Mouse (Mus musculus) embryonic facial prominence, embryonic 11.5 days (tissue): ENCODE measurements at regions not wholly inside any gene's neighbourhood (a gene's known extent, or its start where the extent isn't known, plus 50 kb on each side); places are given as distances from the start of the nearest gene placed in this dataset.

Source experiments
- ATAC-seq: fragments of 200-750 bp; cut with Nextera tagmentation; replicated peaks from 2 replicates; pipeline ENCODE4 v1.8.0; 2017; ENCODE audit warnings: low read depth; ENCODE audit not compliant: insufficient number of reproducible peaks, low FRiP score, low TSS enrichment
- DNase-seq: peaks from one replicate; pipeline ENCODE4 v3.0.0-alpha.2; 2015; ENCODE audit warnings: low spot score
- H3K27ac ChIP-seq: fragments of 300-500 bp; sonication (generic); replicated peaks from 2 replicates; pipeline ENCODE4 v1.5.1; 2014; ENCODE audit warnings: mild to moderate bottlenecking, low read depth, low read length, control low read depth
- H3K27me3 ChIP-seq: fragments of 300-500 bp; sonication (generic); 2 replicates; pipeline ENCODE4 v1.6.1; 2014; ENCODE audit warnings: mild to moderate bottlenecking, low read length, moderate library complexity, mixed read lengths; ENCODE audit not compliant: control insufficient read depth, insufficient read depth
- H3K36me3 ChIP-seq: fragments of 300-500 bp; sonication (generic); replicated peaks from 2 replicates; pipeline ENCODE4 v1.6.1; 2014; ENCODE audit warnings: low read depth, mild to moderate bottlenecking, low read length, moderate library complexity, mixed read lengths; ENCODE audit not compliant: control insufficient read depth, insufficient read depth
- H3K4me1 ChIP-seq: fragments of 300-500 bp; sonication (generic); 2 replicates; pipeline ENCODE4 v1.6.1; 2014; ENCODE audit warnings: low read length, mixed read lengths; ENCODE audit not compliant: control insufficient read depth, insufficient read depth
- H3K4me2 ChIP-seq: fragments of 300-500 bp; sonication (generic); 2 replicates; pipeline ENCODE4 v1.6.1; 2014; ENCODE audit warnings: low read depth, mild to moderate bottlenecking, control low read depth, low read length, moderate library complexity
- H3K4me3 ChIP-seq: fragments of 300-500 bp; sonication (generic); 2 replicates; pipeline ENCODE4 v1.5.1; 2014; ENCODE audit warnings: low read depth, low read length, control low read depth
- H3K9ac ChIP-seq: fragments of 300-500 bp; sonication (generic); replicated peaks from 2 replicates; pipeline ENCODE4 v1.6.1; 2014; ENCODE audit warnings: mild to moderate bottlenecking, control low read depth, low read length
- H3K9me3 ChIP-seq: fragments of 300-500 bp; sonication (generic); replicated peaks from 2 replicates; pipeline ENCODE4 v1.6.1; 2016; ENCODE audit warnings: mild to moderate bottlenecking, low read length, inconsistent platforms, mixed read lengths; ENCODE audit not compliant: control insufficient read depth
- WGBS: fragments of 180-500 bp; shearing (Covaris S2); extraction: QIAGEN DNeasy Blood & Tissue Kit; methylation state at CpG from one replicate; pipeline ENCODE4 v1.1.7; 2014; 5-methylcytosine and 5-hydroxymethylcytosine counted together

DNA sequence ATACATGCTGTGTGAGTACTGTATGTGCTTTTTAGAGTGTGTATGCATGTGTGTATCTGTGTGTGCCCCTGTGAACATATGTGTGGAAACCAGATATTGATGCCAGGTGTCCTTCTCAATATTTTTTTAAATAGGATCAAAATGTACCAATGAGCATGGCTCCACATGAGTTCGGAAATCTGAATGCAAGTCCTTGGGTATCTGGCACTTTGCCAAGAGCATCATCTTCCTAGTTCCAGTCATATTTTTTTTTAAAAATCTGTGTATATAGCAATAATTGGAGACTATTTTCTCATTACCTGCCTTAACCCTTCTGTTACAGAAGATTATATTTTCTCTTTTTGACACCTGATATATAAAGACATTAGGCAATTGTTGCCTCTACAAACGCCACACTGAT is 255.0 kb upstream of the BC052040 start:
- Histone ChIP-seq H3K9ac (no peak overlapping the region), H3K27ac (no peak overlapping the region), H3K36me3 (no peaks in the 10 kb centered on the region), H3K9me3 (no peaks in the 10 kb centered on the region), H3K27me3 (no peaks in the 10 kb centered on the region), H3K4me2 (no peak overlapping the region), H3K4me1 (no peaks in the 10 kb centered on the region), H3K4me3 (no peak overlapping the region)
- ATAC-seq: no peak
- no peak for DNase-seq
- 78% methylated on average over 2 of the region's 2 CpGs for WGBS

DNA sequence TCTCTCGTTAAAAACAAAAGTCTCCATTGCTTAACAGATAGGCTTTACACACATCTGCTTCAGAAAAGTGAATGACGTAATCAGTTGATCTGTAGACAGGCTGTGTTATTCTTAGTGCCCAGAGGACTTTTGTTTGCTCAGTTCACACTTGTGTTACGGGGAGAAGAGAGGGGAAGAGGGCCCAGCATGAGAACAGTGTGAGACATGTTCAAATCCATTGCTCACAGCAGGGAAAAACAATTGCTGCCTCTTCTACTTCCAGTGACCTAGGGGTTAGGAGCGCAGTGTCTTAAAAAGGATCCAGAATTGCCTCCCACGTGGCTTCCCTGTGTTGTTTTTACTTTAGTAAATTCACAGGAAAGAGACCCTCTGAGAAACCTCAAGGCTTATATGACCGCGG is 243.3 kb upstream of the BC052040 start:
- 0 out of 2 replicates have a peak, but pooled peaks have one; percentile 34 for ATAC-seq
- no peaks in the 10 kb centered on the region for H3K36me3 ChIP-seq
- no peak overlapping the region for H3K27ac ChIP-seq
- no peak for DNase-seq
- H3K4me2 ChIP-seq: no peak overlapping the region
- H3K9me3 ChIP-seq: no peaks in the 10 kb centered on the region
- no peaks in the 10 kb centered on the region for H3K4me1 ChIP-seq
- 25% methylated on average over 7 of the region's 7 CpGs for WGBS
- H3K4me3 ChIP-seq: no peak overlapping the region
- no peak overlapping the region for H3K9ac ChIP-seq
- no peaks in the 10 kb centered on the region for H3K27me3 ChIP-seq

GRCm38 (mm10) chr2:115339034-115339433 is 242.5 kb upstream of the BC052040 start:
- Histone ChIP-seq H3K4me3 (no peak overlapping the region), H3K9ac (no peak overlapping the region), H3K9me3 (no peaks in the 10 kb centered on the region), H3K27ac (no peak overlapping the region), H3K27me3 (no peaks in the 10 kb centered on the region), H3K4me1 (no peaks in the 10 kb centered on the region), H3K4me2 (no peak overlapping the region), H3K36me3 (no peaks in the 10 kb centered on the region)
- DNase-seq: no peak
- no peak for ATAC-seq
- 58% methylated on average over 4 of the region's 4 CpGs for WGBS

DNA sequence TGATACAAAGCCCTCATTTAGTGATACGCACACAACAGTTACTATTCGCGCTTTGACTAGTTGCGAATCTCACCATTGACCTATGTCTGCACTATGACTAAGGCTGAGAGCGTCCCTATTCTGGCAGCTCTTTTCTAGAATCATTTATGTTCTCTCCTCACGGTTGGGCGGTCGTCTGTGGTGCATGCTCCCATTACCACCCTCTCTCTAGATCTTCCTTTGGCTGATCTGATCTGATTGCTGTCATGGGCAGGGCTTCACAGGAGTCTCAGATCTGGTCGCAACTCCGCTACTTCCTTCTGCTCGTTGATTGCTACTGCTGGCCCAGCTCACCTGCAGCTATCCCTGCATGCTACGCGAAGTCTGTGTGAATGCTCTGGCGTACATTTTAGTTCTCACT is 239.2 kb upstream of the BC052040 start:
- Histone ChIP-seq H3K4me2 (no peak overlapping the region), H3K27ac (no peak overlapping the region), H3K4me1 (no peaks in the 10 kb centered on the region), H3K9ac (no peak overlapping the region), H3K4me3 (no peak overlapping the region), H3K27me3 (no peaks in the 10 kb centered on the region), H3K9me3 (no peaks in the 10 kb centered on the region), H3K36me3 (no peaks in the 10 kb centered on the region)
- DNase-seq: no peak
- no peak for ATAC-seq
- WGBS: 92% methylated on average over 14 of the region's 14 CpGs

GRCm38 (mm10) chr2:115346551-115346950 is 235.0 kb upstream of the BC052040 start:
- 60% methylated on average over 6 of the region's 6 CpGs for WGBS
- Histone ChIP-seq H3K9me3 (no peaks in the 10 kb centered on the region), H3K27ac (no peak overlapping the region), H3K4me3 (no peak overlapping the region), H3K4me1 (no peaks in the 10 kb centered on the region), H3K9ac (no peak overlapping the region), H3K27me3 (no peaks in the 10 kb centered on the region), H3K36me3 (no peaks in the 10 kb centered on the region), H3K4me2 (no peak overlapping the region)
- ATAC-seq: no peak
- DNase-seq: peak; percentile 49

DNA sequence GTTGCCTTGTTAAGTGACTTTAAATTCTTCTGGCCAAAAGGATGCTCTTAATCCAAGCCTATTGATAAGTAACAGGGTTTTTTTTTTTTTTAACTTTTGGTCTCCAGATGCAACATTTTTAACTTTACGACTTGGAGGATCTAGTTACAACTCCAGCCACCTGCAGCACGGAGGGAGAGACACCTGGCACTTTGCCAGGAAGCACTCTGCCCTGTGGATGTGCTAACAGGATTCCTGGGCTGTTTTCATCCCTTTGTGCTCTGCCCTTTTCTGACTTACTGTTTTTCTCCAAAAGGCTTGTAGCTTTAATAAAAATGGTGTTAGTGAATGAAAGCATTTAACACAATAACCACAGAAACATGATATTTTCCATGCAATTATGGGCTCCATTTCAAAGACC is 233.3 kb upstream of the BC052040 start:
- Histone ChIP-seq H3K9ac (no peak overlapping the region), H3K4me2 (no peak overlapping the region), H3K9me3 (no peaks in the 10 kb centered on the region), H3K4me1 (no peaks in the 10 kb centered on the region), H3K27me3 (no peaks in the 10 kb centered on the region), H3K36me3 (no peaks in the 10 kb centered on the region), H3K4me3 (no peak overlapping the region), H3K27ac (no peak overlapping the region)
- no peak for ATAC-seq
- DNase-seq: peak; percentile 72
- 10% methylated on average over 2 of the region's 2 CpGs for WGBS

DNA sequence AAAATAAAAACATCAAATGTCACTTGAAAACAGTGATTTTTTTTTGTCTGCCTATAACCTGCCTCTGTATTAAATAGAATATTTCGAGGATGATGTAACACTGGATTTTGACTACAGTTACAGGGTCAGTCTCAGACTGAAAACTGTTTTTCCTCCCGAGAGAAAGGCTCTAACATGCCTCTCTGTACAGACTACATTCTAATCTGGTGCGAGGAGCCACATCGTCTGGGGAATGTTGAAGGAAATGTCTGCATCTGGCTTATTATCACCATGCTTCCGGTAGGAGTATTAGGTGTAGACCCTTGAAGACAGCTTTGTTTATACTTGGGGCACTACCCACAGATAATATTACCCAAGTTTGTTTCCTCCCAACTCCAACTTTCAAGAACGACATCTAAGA is 210.4 kb upstream of the BC052040 start:
- Histone ChIP-seq H3K9ac (no peak overlapping the region), H3K27ac (no peak overlapping the region), H3K4me2 (no peak overlapping the region), H3K4me3 (no peak overlapping the region), H3K36me3 (no peaks in the 10 kb centered on the region), H3K27me3 (no peaks in the 10 kb centered on the region), H3K4me1 (no peaks in the 10 kb centered on the region), H3K9me3 (no peaks in the 10 kb centered on the region)
- DNase-seq (no peak), ATAC-seq (no peak)
- 45% methylated on average over 6 of the region's 6 CpGs for WGBS

DNA sequence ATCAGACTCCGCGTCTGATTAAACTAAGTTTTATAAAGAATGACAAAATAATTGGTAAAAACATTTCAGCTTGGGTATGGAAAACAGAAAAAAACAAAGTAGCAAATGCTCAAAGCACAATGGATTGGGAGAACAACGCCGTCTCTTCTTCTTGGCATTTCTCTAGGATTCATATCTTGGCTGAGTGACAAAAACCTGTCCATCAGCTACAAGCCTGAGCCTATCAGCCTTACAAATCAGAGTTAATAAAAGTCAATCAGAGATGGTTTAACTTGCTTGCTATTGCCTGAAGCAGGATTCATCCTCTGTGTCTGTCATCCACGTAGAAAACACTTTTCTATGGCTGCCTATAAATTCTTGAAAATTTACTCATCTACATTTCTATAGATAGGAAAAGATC is 206.2 kb upstream of the BC052040 start:
- 82% methylated on average over 5 of the region's 5 CpGs for WGBS

More for the DNA sequence above, 206.2 kb upstream of the BC052040 start:
- no peak overlapping the region for H3K27ac ChIP-seq
- ATAC-seq (no peak), DNase-seq (no peak)
- no peak overlapping the region for H3K9ac ChIP-seq
- no peaks in the 10 kb centered on the region for H3K9me3 ChIP-seq
- no peaks in the 10 kb centered on the region for H3K4me1 ChIP-seq
- H3K27me3 ChIP-seq: no peaks in the 10 kb centered on the region
- H3K4me3 ChIP-seq: no peak overlapping the region
- H3K4me2 ChIP-seq: no peak overlapping the region
- H3K36me3 ChIP-seq: no peaks in the 10 kb centered on the region
